Mouse (Mus musculus) megakaryocyte, adult 5-6 weeks (primary cell): ENCODE data around the gene Ifih1. TPM values are rescaled to one million over a fixed set of nuclear protein-coding genes. Genes with fewer than 3 reads are reported as not detected.
A peak's percentile ranks its signal among the peaks of the same experiment; 100 is the strongest.

ENCODE experiments used
- ATAC-seq: 2 replicates; pipeline ENCODE4 v1.8.0; 2016; ENCODE audit warnings: mild to moderate bottlenecking, inconsistent platforms; ENCODE audit not compliant: poor library complexity, severe bottlenecking
- total RNA-seq, 2 experiments: library from RNA; stranded (forward) in 1 of 2; stranded (reverse) in 1 of 2; fragments of 153-499, 151-499 nt in 1 of 2; fragments of 221-1000, 200-1000 nt in 1 of 2; gene quantifications; 2 replicates each; pipeline versions ENCODE4 v1.2.3 to v1.2.4; 2015 to 2017

The Ifih1 gene
- total RNA-seq, 2 experiments from 2014 or later: 23.3 to 27.7 TPM

DNA sequence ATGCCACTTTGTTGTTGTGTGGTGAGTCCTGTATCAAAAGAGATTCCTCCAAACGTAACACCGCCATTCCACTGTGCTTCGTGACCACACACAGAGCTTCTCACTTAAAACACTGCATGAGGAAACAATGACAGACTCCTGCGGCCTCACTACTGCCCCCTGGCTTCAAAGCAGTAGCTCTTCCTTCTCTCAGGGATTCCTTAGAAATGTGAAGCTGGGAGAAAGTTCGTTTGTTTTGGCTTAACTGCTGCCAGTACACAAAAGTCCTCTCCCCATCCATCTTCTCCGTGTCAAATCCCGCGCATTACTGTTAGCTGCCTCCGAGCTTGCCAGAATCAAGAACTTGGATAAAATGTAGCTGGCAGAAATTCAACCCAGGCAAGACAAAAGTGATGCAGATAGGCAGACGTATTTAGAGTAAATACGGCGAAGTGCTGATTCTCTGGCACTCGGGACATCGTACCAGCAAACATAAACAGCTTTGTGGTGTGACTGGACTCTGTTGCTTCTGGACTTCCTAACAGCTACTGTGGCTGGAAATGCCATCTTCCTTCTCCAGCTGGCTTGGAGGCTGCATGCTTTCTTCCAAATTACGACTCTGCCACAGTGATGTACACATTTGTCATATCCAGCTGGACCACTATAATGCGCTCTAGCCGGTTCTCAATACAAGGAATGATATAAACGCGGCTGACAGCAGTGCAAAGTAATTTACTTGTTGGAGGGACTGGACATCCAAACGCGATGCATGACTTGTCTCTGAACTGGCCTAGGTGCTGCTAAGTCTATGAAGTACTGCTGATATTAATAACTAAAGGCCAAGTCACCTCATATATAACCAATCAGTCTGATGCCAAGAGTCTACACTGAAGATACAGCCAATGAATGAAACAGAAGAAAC, 2.4 kb downstream of the Ifih1 start:
- peak; percentile 68 for ATAC-seq

DNA sequence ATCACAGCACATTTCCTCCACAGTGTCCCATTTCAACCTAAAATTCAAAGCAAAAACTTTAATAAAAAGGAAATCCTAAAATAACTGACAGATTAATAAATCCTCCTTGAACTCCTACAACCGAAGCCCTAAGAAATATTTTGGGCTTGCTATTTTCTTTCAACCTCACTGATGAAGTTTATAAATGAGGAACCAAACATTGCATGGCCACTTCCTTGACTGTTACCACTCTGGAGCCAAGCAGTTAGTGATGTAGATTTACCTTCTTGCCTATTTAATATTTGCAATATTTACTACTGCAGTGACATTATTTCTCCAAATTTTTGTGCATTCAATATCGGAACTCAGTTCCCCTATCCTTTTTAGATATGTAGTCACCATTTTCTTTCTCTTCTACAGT, 6.2 kb downstream of the Ifih1 start:
- peak; percentile 53 for ATAC-seq

DNA sequence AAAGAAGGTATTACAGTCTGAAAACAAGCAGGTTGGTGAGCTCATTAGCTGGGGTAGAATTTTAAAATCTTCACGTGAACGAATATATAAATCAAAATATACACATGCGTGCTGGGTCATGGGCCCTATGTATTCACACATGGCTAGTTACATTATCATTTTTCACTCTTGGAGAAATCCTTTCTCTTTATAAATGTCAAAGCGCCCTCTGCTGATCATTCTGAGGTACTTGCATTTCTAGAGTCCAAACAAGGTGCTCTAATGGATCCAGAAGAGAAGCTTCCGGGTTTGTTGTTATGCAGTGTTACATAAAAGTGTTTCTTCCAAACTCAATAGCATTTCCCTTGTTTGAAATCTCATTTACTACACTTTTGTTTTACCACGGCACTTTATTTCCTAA, 15.6 kb downstream of the Ifih1 start:
- ATAC-seq: peak; percentile 76

DNA sequence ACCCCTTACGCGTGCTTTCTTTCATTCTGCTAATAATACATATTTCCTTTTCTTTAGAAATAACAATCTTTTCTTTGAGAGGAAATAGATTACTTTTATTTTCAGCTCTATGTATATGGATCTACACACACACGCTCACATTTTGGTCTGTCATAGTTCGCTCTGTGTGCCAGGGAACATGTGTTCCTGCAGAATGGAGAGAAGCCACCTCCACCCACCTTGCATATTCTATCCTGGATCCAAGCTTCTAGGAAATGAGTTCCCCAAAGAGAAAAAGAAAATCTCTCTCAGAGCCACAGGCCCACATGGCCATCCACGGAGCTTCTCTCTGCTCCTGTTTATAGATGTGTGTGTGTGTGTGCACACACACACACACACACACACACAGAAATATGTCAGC, 17.7 kb downstream of the Ifih1 start:
- ATAC-seq: no peak

DNA sequence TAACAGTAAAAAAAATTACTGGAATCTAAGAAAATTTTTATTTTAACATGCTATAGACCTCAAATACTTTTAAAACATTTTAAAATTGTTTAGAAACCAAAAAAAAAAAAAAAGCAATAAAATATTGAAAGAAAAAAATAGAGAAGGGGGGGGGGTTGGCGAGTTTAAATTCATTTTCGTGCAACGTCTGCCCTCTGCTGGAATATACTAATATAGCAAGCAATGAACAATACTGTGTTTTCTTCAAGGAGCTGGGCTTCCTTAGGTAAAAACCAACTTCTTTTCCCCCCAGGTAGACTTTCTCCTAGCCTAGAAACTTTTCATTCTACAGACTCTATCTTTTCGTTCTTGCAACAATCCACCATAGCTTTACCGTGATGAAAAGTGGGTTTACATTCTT, 18.3 kb downstream of the Ifih1 start:
- peak; percentile 74 for ATAC-seq

DNA sequence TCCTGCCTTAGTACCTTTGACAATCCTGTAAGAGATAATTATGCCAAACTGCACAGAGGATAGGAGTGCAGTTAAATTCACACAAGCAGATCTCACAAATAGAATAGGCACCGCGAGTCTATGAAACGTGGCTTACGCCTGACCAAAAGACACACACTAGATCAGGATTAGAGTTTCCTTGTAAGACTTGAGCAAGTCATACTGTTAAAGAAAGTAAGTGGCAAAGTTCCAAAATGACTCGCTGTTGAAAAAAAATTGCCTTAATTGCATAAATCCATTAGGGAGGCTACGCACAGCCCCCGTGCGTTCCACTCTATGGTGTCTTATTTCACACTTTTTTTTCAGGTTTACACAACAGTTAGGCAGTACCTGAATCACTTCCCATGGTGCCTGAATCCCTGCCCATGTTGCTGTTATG, 23.0 kb downstream of the Ifih1 start:
- ATAC-seq: no peak

DNA sequence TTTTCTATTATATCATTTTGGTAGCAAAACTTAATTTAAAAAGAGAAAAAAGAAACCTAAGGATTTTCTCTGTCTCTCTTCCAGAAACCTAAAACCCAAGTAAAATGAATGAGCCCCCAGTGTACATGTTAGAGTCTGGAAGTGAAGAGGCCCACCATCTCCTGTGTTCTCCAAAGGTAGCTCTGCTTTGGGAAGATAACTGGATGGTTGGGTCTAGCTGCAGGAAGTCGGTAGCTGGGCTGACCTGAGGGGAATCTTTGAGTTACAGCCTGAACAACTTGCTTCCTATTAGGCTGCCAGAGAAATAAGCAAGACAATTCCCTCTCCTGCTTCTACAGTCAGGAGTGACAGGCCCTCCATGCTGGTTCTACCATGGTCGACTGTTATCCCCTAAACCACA, 26.4 kb downstream of the Ifih1 start:
- no peak for ATAC-seq

DNA sequence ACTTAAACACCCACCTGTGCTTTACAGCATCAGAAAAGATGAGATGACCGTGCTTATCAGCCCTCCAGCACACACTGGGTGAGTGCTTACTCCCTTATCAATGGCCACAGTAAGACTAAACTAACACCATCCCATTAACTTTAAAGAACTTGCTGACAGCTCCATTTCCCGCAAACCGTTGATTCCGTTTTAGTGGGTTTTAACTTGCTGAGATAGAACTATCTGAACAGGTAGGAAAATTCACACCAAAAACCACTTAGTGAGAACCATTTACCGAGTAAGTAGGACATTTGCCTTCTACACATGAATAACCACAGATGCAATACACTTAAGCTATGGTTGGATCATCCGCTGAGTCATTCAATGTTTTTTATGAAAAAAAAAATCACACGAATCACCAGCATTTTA, 27.1 kb downstream of the Ifih1 start:
- ATAC-seq: no peak

DNA sequence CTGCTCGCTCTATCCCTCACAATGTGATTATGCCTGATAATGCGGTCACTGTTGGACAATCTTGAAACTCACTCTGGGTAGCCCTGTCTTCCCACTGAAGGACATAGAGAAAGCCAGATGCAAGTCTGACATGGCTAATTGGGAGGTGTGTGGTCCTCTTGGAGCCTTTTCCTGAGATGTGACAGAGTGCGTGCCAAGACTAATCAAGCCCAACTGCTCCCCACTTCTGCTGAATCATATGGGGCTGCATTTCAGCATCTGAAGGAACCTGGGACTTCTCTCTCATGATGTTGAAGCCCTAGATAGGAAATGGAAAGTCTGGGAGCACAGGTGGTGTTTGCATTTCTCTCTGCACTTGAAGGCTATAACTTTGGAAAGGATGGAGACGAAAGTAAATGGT, 32.9 kb downstream of the Ifih1 start:
- ATAC-seq: no peak

DNA sequence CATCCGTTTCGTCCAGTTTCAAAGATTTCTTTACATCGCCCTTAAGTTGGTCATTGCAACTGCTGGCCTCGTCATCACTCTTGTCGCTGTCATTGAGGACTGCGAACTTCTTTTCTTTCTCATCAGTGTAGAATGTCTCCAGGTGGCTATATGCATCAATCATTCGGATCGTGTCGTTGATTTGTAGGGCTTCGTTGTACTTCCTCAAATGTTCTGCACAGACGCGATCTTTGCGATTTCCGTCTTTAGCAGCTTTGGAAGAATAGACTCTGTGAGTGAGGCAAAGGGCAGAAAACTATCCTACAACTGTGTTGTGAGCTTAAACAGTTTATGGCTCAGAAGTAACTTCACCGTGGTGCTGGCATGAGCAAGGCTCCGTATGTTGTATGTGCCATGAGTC, 39.9 kb downstream of the Ifih1 start:
- ATAC-seq: no peak

DNA sequence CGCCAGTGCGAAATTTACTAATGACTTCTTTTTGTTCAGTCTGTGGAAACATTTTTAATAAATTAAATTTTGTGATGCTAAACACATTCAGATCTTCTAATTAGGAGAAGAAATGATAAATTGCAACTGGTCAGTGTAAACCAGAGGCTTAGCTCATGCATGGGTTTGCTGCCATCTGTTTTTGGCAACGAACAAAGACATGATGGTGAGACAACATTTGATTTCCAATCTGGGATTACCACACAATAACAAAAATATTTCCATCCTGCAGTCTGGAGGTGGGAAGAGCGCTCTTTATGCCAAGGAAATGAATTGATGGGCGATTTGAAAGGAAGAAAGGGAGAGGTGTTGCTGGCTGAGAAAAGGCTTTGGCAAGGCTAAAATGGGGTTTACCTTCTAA, 42.5 kb downstream of the Ifih1 start:
- no peak for ATAC-seq

DNA sequence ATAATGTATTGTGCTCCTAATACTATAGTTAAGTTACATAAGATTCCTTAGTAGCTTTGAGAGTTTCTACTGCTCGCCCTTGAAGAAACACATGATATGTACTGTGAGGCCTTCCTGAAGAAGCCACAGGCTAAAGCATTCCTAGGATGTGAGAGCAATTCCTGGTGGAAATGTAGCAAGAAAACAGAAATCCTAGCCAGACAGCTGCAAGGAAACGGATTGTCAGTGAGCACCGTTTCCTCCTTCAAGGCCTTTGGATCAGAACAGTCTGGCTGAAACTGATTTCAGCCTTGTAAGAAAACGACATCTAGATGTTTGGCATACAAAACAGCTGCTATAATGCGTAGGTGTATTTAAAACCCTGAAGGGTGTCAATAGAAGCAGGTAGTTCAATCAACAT, 49.5 kb downstream of the Ifih1 start:
- ATAC-seq: no peak

DNA sequence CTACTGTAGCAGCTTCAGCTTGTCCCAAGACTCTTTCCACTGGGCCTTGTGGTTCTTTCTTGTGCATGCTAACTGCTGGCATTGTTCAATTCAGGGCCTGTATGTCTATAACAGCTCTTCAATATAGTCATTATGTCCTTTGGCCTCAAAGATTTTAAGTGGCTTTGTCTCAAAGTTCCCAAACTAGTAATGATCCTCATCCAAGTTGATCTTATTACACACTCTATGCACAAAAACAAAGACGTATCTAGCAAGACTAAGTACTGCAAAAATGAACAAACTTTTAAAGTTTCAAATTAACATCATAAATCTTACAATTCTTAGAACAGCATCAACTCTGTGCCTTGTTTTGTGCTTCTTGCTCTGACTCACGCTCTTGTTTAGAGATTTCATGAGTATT, 51.6 kb downstream of the Ifih1 start:
- no peak for ATAC-seq

DNA sequence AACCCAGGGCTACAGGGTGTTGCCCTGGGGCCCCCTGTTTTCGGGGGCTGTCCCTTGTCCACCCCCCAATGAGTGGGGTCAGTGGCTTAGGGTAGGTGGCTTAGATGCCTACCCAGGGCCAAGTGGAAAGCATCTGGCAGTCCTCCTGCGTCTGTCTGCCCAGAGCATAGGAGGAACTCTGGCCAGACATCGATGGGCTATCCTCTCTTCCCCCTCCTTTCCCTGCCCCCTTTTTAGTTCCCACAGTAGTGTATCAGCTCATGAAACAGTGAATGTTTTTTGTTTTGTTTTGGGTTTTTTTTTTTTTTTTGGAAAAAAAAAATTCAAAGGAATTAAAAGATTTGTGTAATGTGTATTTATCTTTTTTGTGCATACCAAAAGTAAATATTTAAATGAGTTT, 54.5 kb downstream of the Ifih1 start:
- no peak for ATAC-seq

DNA sequence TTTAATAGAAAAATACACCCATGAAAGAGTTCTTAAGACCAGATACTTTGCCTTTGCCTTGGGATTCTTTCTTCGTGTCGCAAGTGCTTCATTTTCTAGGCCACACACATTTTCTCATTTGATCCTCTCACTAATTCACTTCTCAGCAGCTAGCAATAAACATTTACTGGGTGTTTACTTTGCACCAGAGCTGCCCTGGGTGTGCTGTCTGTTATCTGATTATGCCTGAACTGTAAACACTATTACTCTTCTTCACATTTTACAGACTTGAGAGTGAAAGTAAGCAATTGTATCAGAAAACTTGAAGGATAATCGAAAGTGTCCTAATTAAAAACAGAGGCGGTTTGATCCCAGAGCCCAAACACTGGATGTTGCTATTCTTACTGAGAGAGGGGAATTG, 56.7 kb downstream of the Ifih1 start:
- ATAC-seq: no peak

DNA sequence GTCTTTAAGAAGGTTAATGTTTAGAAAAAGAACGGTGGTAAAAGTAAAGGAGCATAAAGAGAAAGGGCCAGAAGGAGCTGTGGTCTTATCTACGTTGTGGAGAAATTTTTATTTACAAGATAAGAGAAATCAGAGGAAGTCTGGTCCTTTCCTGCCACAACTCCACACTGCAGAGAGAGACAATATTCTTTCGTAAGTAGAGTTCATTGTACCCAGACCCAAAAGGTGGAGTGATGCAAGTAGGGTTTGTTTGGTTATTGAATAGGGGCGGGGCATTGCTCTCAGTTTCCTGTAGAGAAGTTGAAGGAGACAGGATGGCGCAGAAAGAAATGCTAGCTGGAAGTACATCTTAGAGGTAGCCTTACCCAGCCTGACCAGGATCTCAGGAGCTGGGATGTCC, 60.3 kb downstream of the Ifih1 start:
- no peak for ATAC-seq

DNA sequence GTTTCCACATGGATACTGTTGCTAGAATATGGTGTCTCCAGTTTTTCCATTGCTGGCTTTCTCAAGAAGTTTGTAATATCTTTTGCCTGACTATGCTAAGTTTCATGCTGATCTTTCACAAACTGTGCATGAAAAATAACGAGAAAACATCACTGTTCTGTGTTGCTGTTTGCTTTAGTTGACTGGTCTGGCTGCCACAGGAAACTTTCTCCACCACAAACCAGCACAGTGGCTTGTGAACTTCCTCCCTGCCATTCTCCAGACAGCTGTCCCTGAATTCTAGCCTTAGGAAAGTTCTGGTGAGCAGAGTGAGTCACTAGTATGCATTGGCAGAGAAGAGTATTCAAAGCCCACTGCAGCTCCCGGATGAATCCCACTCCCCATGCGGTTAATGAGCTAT, 71.1 kb downstream of the Ifih1 start:
- ATAC-seq: peak; percentile 52

DNA sequence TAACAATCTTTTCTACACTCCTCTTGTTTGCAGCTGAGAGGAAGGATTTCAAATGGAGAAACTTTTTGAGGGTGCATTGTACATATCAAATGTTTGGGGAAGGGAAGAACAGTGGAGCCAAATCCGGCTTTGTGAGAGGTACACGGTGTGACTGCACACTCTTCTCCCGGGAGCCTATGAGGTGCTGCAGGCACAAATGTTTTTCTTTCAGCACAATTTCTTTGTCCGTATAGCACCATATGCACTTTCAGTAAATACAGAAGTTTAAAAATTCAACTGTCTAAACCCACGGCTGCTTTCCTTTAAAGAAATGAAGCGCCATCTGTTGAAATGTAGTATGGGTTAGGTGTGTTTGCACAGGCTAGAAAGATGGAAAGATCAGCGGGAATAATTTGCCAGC, 71.8 kb downstream of the Ifih1 start:
- ATAC-seq: no peak

DNA sequence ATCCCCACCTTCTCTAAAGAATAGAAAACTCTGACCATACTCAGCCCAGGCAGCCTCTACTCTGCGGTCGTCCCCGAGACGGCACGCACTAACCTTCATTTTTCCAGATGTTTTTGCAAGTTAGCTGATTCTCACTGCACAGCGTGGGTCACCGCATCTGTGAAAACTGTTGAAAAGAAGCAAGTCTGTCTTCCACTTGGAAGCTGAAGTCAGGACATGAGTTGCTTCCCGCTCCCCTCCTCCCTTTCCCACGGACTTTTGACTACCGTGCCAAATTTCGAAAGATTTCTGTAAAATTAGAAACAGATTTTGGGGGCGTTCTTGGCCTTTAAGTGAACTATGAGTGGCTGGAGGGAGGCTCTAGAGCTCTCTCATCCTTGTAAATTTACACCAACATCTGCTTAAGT, 72.3 kb downstream of the Ifih1 start, which contains the start of gene Fap:
TSS of gene Fap (minus strand) at position 323 of the 407 bp plus-strand sequence.
- ATAC-seq: no peak

DNA sequence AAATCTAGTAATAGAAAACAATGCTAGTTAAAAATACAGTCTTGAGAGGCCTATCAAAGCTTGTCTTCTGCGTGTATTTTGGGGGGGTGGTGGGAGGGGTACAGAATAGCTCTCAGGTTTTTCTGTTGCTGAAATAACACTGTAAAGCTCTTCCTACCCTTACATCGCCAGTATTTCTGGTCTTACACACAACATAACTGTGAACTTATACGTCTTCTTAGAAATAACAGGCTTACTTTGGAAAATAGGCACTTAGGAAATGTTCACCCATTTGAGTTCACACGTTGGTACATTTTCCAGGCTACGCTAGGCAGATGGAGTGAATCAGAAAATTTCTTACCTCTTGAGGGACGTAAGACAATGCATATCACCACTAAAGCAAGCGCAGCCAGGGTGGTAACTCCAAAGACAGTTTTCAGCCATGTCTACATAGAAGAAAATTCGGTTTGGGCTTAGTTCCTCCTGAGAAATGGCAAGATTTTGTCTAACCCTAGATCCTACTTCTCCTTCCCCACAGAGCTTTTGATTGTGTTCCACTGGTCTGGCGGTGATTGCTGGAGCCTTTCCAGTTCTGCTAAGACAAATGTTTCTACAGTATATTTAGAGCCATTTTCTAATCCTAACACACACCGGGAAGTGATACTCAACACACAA, 72.8 kb downstream of the Ifih1 start:
- ATAC-seq: peak; percentile 71

DNA sequence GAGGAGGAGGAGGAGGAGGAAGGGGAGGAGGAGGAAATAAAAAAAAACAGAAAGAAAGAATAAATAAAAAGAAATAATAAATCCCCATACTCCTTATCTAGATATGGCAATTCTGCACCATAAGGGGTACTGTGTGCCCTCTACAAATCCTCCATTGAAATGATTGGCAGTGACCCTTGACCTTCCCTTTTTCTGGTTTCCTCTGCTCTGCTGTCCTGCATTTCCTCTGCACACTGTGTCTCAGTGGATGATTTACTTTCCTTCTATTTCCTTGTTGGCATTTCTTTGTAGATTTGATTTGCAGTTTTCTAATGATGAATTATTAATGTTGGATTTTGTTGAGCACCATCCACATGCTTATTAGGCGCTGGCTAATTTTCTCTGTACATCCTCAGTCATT, 81.4 kb downstream of the Ifih1 start:
- no peak for ATAC-seq
